Mouse (Mus musculus): ENCODE measurements around the gene Sept11. TPM values are rescaled to one million over a fixed set of nuclear protein-coding genes. Genes with fewer than 3 reads are reported as not detected.

Sept11 gene
- polyA plus RNA-seq, 1 experiment, result 102 TPM

GRCm38 (mm10) chr5:93180252-93180651, 87.0 kb downstream of the Sept11 start:
- TF ChIP-seq CEBPB (IDR thresholded peaks at IDR 0.05; ENCODE audit: low read depth), result no peak
- TF ChIP-seq MYOG (IDR thresholded peaks at IDR 0.05; ENCODE audit: control insufficient read depth, extremely low read depth, insufficient read length), result no peak
- no peak for TF ChIP-seq USF1 (IDR thresholded peaks at IDR 0.05; ENCODE audit: low read depth)
- TF ChIP-seq MAX (IDR thresholded peaks at IDR 0.05), result no peak
- TF ChIP-seq FOSL1 (IDR thresholded peaks at IDR 0.05; ENCODE audit: insufficient read depth, low read length, poor library complexity, severe bottlenecking), result no peak
- TF ChIP-seq MYOD1 (IDR thresholded peaks at IDR 0.05; ENCODE audit: control insufficient read depth, insufficient read length, low read depth), result no peak
- no peak for TF ChIP-seq CTCF (IDR thresholded peaks at IDR 0.05; ENCODE audit: control insufficient read depth, insufficient read depth, insufficient read length)
- Histone ChIP-seq H3K79me3 (ENCODE audit: low read depth) (no peaks in the 10 kb centered on the region), H3K4me3 (ENCODE audit: insufficient read depth, poor library complexity, severe bottlenecking) (no peak overlapping the region), H3ac (ENCODE audit: control insufficient read depth, insufficient read length, low read depth) (no peak overlapping the region), H3K36me3 (ENCODE audit: control insufficient read depth, insufficient read depth) (peaks cover 47% of the 10 kb centered on the region), H3K27me3 (ENCODE audit: control insufficient read depth, insufficient read depth, insufficient read length) (no peaks in the 10 kb centered on the region), H3K79me2 (ENCODE audit: control insufficient read depth, insufficient read depth) (no peaks in the 10 kb centered on the region)

- H3ac ChIP-seq (ENCODE audit: control insufficient read depth, insufficient read length, low read depth), result no peak overlapping the region
- no peaks in the 10 kb centered on the region for H3K27me3 ChIP-seq (ENCODE audit: control insufficient read depth, insufficient read depth, insufficient read length)
- H3K79me2 ChIP-seq (ENCODE audit: control insufficient read depth, insufficient read depth), result no peaks in the 10 kb centered on the region
- H3K79me3 ChIP-seq (ENCODE audit: low read depth), result no peaks in the 10 kb centered on the region
- H3K4me3 ChIP-seq (ENCODE audit: insufficient read depth, poor library complexity, severe bottlenecking), result no peak overlapping the region
- TF ChIP-seq MYOG (IDR thresholded peaks at IDR 0.05; ENCODE audit: control insufficient read depth, extremely low read depth, insufficient read length) (no peak), FOSL1 (IDR thresholded peaks at IDR 0.05; ENCODE audit: insufficient read depth, low read length, poor library complexity, severe bottlenecking) (no peak), MYOD1 (IDR thresholded peaks at IDR 0.05; ENCODE audit: control insufficient read depth, insufficient read length, low read depth) (no peak), USF1 (IDR thresholded peaks at IDR 0.05; ENCODE audit: low read depth) (no peak), MAX (IDR thresholded peaks at IDR 0.05) (no peak), CEBPB (IDR thresholded peaks at IDR 0.05; ENCODE audit: low read depth) (no peak), CTCF (IDR thresholded peaks at IDR 0.05; ENCODE audit: control insufficient read depth, insufficient read depth, insufficient read length) (no peak)
- peaks cover 54% of the 10 kb centered on the region for H3K36me3 ChIP-seq (ENCODE audit: control insufficient read depth, insufficient read depth)
Observed at GRCm38 (mm10) chr5:93183311-93183710, 90.1 kb downstream of the Sept11 start.

DNA sequence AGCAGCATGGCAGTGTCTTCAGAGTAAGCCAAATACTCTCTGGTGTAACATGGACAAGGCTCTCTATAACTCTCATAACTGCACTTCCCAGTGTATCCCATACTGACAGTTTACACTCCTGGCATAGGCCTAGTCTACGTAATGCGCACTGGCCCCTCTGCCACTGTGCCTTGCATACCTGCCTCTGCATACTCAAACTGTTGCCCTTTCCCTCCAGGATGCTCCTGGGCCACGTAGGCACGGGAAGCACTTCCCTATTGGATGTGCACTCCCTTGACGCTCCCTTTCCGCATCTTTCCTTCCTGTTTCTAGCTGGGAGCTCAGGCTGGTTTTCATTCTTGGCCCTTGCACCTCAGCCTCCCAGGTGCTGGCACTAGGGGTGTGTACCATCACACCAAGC, 91.3 kb downstream of the Sept11 start:
- peaks cover 59% of the 10 kb centered on the region for H3K36me3 ChIP-seq (ENCODE audit: control insufficient read depth, insufficient read depth)
- no peak overlapping the region for H3ac ChIP-seq (ENCODE audit: control insufficient read depth, insufficient read length, low read depth)
- H3K79me2 ChIP-seq (ENCODE audit: control insufficient read depth, insufficient read depth), result no peaks in the 10 kb centered on the region
- no peaks in the 10 kb centered on the region for H3K27me3 ChIP-seq (ENCODE audit: control insufficient read depth, insufficient read depth, insufficient read length)
- TF ChIP-seq USF1 (IDR thresholded peaks at IDR 0.05; ENCODE audit: low read depth) (no peak), CEBPB (IDR thresholded peaks at IDR 0.05; ENCODE audit: low read depth) (no peak), MAX (IDR thresholded peaks at IDR 0.05) (no peak), MYOD1 (IDR thresholded peaks at IDR 0.05; ENCODE audit: control insufficient read depth, insufficient read length, low read depth) (no peak), MYOG (IDR thresholded peaks at IDR 0.05; ENCODE audit: control insufficient read depth, extremely low read depth, insufficient read length) (no peak), FOSL1 (IDR thresholded peaks at IDR 0.05; ENCODE audit: insufficient read depth, low read length, poor library complexity, severe bottlenecking) (no peak), CTCF (IDR thresholded peaks at IDR 0.05; ENCODE audit: control insufficient read depth, insufficient read depth, insufficient read length) (no peak)
- H3K79me3 ChIP-seq (ENCODE audit: low read depth), result no peaks in the 10 kb centered on the region
- no peak overlapping the region for H3K4me3 ChIP-seq (ENCODE audit: insufficient read depth, poor library complexity, severe bottlenecking)

DNA sequence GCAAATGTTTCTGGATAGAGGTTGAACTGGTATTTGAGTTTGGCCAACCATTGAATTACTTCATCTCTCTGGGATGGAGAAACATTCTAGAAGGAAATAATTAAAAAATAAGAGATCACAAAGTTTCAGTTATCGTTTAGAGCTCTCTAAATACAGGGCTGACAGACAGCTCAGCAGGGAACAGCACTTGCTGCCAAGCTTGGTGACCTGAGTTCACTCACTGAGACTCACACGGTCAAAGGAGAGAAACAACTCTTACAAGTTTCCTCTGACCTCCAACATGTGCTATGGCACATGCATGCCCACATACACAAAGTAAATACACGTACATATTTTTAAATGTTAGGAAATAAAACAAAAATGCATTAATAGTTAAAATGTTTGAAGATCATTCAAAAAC, 96.4 kb downstream of the Sept11 start:
- peaks cover 24% of the 10 kb centered on the region for H3K79me2 ChIP-seq (ENCODE audit: control insufficient read depth, insufficient read depth)
- H3K36me3 ChIP-seq (ENCODE audit: control insufficient read depth, insufficient read depth), result peaks cover 44% of the 10 kb centered on the region
- H3K79me3 ChIP-seq (ENCODE audit: low read depth), result peaks cover 12% of the 10 kb centered on the region
- H3K4me3 ChIP-seq (ENCODE audit: insufficient read depth, poor library complexity, severe bottlenecking), result no peak overlapping the region
- no peaks in the 10 kb centered on the region for H3K27me3 ChIP-seq (ENCODE audit: control insufficient read depth, insufficient read depth, insufficient read length)
- TF ChIP-seq MYOD1 (IDR thresholded peaks at IDR 0.05; ENCODE audit: control insufficient read depth, insufficient read length, low read depth), result no peak
- no peak for TF ChIP-seq CTCF (IDR thresholded peaks at IDR 0.05; ENCODE audit: control insufficient read depth, insufficient read depth, insufficient read length)
- TF ChIP-seq MYOG (IDR thresholded peaks at IDR 0.05; ENCODE audit: control insufficient read depth, extremely low read depth, insufficient read length), result no peak
- no peak for TF ChIP-seq CEBPB (IDR thresholded peaks at IDR 0.05; ENCODE audit: low read depth)
- no peak for TF ChIP-seq FOSL1 (IDR thresholded peaks at IDR 0.05; ENCODE audit: insufficient read depth, low read length, poor library complexity, severe bottlenecking)
- TF ChIP-seq MAX (IDR thresholded peaks at IDR 0.05), result no peak
- no peak for TF ChIP-seq USF1 (IDR thresholded peaks at IDR 0.05; ENCODE audit: low read depth)
- no peak overlapping the region for H3ac ChIP-seq (ENCODE audit: control insufficient read depth, insufficient read length, low read depth)

GRCm38 (mm10) chr5:93190428-93190827, 97.2 kb downstream of the Sept11 start:
- Histone ChIP-seq H3K27me3 (ENCODE audit: control insufficient read depth, insufficient read depth, insufficient read length) (no peaks in the 10 kb centered on the region), H3K79me3 (ENCODE audit: low read depth) (peaks cover 12% of the 10 kb centered on the region), H3K36me3 (ENCODE audit: control insufficient read depth, insufficient read depth) (peaks cover 38% of the 10 kb centered on the region), H3K79me2 (ENCODE audit: control insufficient read depth, insufficient read depth) (peaks cover 32% of the 10 kb centered on the region), H3K4me3 (ENCODE audit: insufficient read depth, poor library complexity, severe bottlenecking) (no peak overlapping the region), H3ac (ENCODE audit: control insufficient read depth, insufficient read length, low read depth) (no peak overlapping the region)
- TF ChIP-seq MYOD1 (IDR thresholded peaks at IDR 0.05; ENCODE audit: control insufficient read depth, insufficient read length, low read depth) (no peak), USF1 (IDR thresholded peaks at IDR 0.05; ENCODE audit: low read depth) (no peak), CEBPB (IDR thresholded peaks at IDR 0.05; ENCODE audit: low read depth) (no peak), MAX (IDR thresholded peaks at IDR 0.05) (no peak), CTCF (IDR thresholded peaks at IDR 0.05; ENCODE audit: control insufficient read depth, insufficient read depth, insufficient read length) (no peak), MYOG (IDR thresholded peaks at IDR 0.05; ENCODE audit: control insufficient read depth, extremely low read depth, insufficient read length) (no peak), FOSL1 (IDR thresholded peaks at IDR 0.05; ENCODE audit: insufficient read depth, low read length, poor library complexity, severe bottlenecking) (no peak)

DNA sequence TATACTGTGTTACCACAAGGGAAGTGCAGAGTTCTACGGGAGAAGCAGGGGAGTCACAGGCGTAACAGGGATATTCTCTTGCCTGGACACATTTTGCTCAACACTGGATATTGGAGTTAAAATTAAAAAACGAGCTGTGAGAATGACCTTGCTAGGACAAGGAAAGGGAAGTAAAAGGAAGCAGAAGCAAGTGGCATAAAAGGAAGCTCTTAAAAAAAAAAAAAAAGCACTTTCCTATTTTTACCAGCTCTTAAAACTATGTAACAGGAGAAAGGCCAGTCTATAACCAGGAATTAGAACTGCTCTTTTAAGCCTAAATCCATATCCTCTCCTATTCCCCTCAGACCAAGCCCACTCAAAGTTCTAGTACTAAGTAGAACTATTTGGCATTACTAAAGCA, 105.0 kb downstream of the Sept11 start:
- peaks cover 22% of the 10 kb centered on the region for H3K79me3 ChIP-seq (ENCODE audit: low read depth)
- H3K4me3 ChIP-seq (ENCODE audit: insufficient read depth, poor library complexity, severe bottlenecking), result no peak overlapping the region
- TF ChIP-seq CEBPB (IDR thresholded peaks at IDR 0.05; ENCODE audit: low read depth), result no peak
- no peak for TF ChIP-seq MYOD1 (IDR thresholded peaks at IDR 0.05; ENCODE audit: control insufficient read depth, insufficient read length, low read depth)
- no peak for TF ChIP-seq FOSL1 (IDR thresholded peaks at IDR 0.05; ENCODE audit: insufficient read depth, low read length, poor library complexity, severe bottlenecking)
- no peak for TF ChIP-seq CTCF (IDR thresholded peaks at IDR 0.05; ENCODE audit: control insufficient read depth, insufficient read depth, insufficient read length)
- TF ChIP-seq USF1 (IDR thresholded peaks at IDR 0.05; ENCODE audit: low read depth), result no peak
- peaks cover 49% of the 10 kb centered on the region for H3K36me3 ChIP-seq (ENCODE audit: control insufficient read depth, insufficient read depth)
- H3ac ChIP-seq (ENCODE audit: control insufficient read depth, insufficient read length, low read depth), result no peak overlapping the region
- no peaks in the 10 kb centered on the region for H3K27me3 ChIP-seq (ENCODE audit: control insufficient read depth, insufficient read depth, insufficient read length)
- H3K79me2 ChIP-seq (ENCODE audit: control insufficient read depth, insufficient read depth), result peaks cover 40% of the 10 kb centered on the region
